Mouse (Mus musculus): ENCODE results near the gene Myrip. TPM values are rescaled to one million over a fixed set of nuclear protein-coding genes. Genes with fewer than 3 reads are reported as not detected.

Gene Myrip
- total RNA-seq, 2 experiments from 2014 or later, result 6.8 to 9.5 TPM

GRCm38 (mm10) chr9:120338172-120338571 lies 36.9 kb downstream of the Myrip start:
- no peak for DNase-seq

- DNase-seq, result peak; percentile 45 to 76
These were observed 38.8 kb downstream of the Myrip start for GRCm38 (mm10) chr9:120339975-120340695.

- no peak for DNase-seq
These were observed 41.9 kb downstream of the Myrip start for GRCm38 (mm10) chr9:120343123-120343790.

GRCm38 (mm10) chr9:120345651-120346151 lies 44.4 kb downstream of the Myrip start:
- peak; percentile 82 to 88 for DNase-seq

GRCm38 (mm10) chr9:120349145-120349544 lies 47.8 kb downstream of the Myrip start:
- DNase-seq, result peak; percentile 75 to 85

GRCm38 (mm10) chr9:120350346-120350745 lies 49.0 kb downstream of the Myrip start:
- peak; percentile 69 to 82 for DNase-seq

GRCm38 (mm10) chr9:120351061-120351460 lies 49.7 kb downstream of the Myrip start:
- no peak for DNase-seq

- DNase-seq, result no peak
These were observed 50.2 kb downstream of the Myrip start for GRCm38 (mm10) chr9:120351474-120351873.

- DNase-seq, result no peak
These were observed 51.7 kb downstream of the Myrip start for GRCm38 (mm10) chr9:120353036-120353435.

- no peak for DNase-seq
These were observed 52.7 kb downstream of the Myrip start for GRCm38 (mm10) chr9:120353967-120354366.

GRCm38 (mm10) chr9:120354550-120355345 lies 53.4 kb downstream of the Myrip start:
- DNase-seq, result no peak

GRCm38 (mm10) chr9:120356490-120356889 lies 55.2 kb downstream of the Myrip start:
- DNase-seq, result no peak

- peak in 1 of 2 experiments; percentile 53 for DNase-seq
These were observed 56.7 kb downstream of the Myrip start for GRCm38 (mm10) chr9:120358060-120358459.

GRCm38 (mm10) chr9:120360397-120361177 lies 59.3 kb downstream of the Myrip start:
- peak; percentile 88 to 94 for DNase-seq

- DNase-seq, result no peak
These were observed 60.3 kb downstream of the Myrip start for GRCm38 (mm10) chr9:120361656-120362055.

- no peak for DNase-seq
These were observed 61.4 kb downstream of the Myrip start for GRCm38 (mm10) chr9:120362684-120363083.

GRCm38 (mm10) chr9:120364653-120365283 lies 63.5 kb downstream of the Myrip start:
- DNase-seq, result peak in 1 of 2 experiments; percentile 58

- DNase-seq, result no peak
These were observed 66.2 kb downstream of the Myrip start for GRCm38 (mm10) chr9:120367526-120367925.

- no peak for DNase-seq
These were observed 70.3 kb downstream of the Myrip start for GRCm38 (mm10) chr9:120371633-120372032.

- no peak for DNase-seq
These were observed 71.0 kb downstream of the Myrip start for GRCm38 (mm10) chr9:120372347-120372746.

GRCm38 (mm10) chr9:120377726-120378125 lies 76.4 kb downstream of the Myrip start:
- peak; percentile 60 to 83 for DNase-seq

All from heart, adult 18-20 months (tissue).